Comparison of ENCODE assay signal across 16 mouse cellular contexts in genomic region chr3:36640787-36641186, GRCm38 (mm10). TPM values are rescaled to one million over a fixed set of nuclear protein-coding genes. Genes with fewer than 3 reads are reported as not detected.
DNase-seq lines count a peak whose midpoint lies in the region; TF ChIP-seq lines count a peak whose summit lies in the region.
"Had no signal": no experiment of that assay in that cellular context is flagged by ENCODE, and none has a peak within 500 bp of the region (broad histone marks: within the 10 kb centered on the region; RNA-seq: fewer than 3 reads in every experiment).

No protein-coding gene starts in this region.

- peak; percentile 20 for DNase-seq in embryo, embryonic 10 days (ENCODE audit: low spot score)
- no peak for DNase-seq in embryo, embryonic 11 days
- DNase-seq in layer of hippocampus, adult 2 months (ENCODE audit: low spot score in 2 of 2), result no peak
- no peak for DNase-seq in layer of hippocampus, adult 11-12 months (ENCODE audit: low spot score)
- DNase-seq in A20 (ENCODE audit: low read depth, low spot score), result peak; percentile 39
- DNase-seq in urinary bladder, adult 18-20 months (ENCODE audit: low spot score in 2 of 2), result no peak
- no peak for DNase-seq in cerebellum, adult 11 months
- DNase-seq: heart, adult 11 months; kidney, postnatal 14 days; lung, adult 18-20 months; right cerebral cortex, adult 18-20 months had no signal

- no peak for TF ChIP-seq POLR2A in bone marrow macrophage, adult 2 months (IDR thresholded peaks at IDR 0.05; ENCODE audit: borderline replicate concordance, low read depth, low read length)

- H3K4me3 ChIP-seq in layer of hippocampus, adult 2 months, result no peak overlapping the region
- H3K4me3 ChIP-seq in bone marrow macrophage, adult 2 months (ENCODE audit: insufficient read depth, low read length), result no peak overlapping the region
- H3K4me3 ChIP-seq: hindbrain, embryonic 10.5 days; midbrain, embryonic 10.5 days; stomach, embryonic 15.5 days had no signal

- no peaks in the 10 kb centered on the region for H3K4me1 ChIP-seq in bone marrow macrophage, adult 2 months (ENCODE audit: control insufficient read depth, insufficient read depth, low read length)
- H3K4me1 ChIP-seq: hindbrain, embryonic 10.5 days; midbrain, embryonic 10.5 days; stomach, embryonic 15.5 days had no signal

- peak; percentile 64 for TF ChIP-seq CTCF in layer of hippocampus, adult 2 months (conservative IDR thresholded peaks at IDR 0.05)
- TF ChIP-seq CTCF in bone marrow macrophage, adult 2 months (IDR thresholded peaks at IDR 0.05; ENCODE audit: low read depth, low read length), result 0 out of 2 replicates have a peak, but pooled peaks have one; percentile 24

- H3K27ac ChIP-seq in layer of hippocampus, adult 2 months, result no peak overlapping the region
- H3K27ac ChIP-seq in bone marrow macrophage, adult 2 months (ENCODE audit: insufficient read depth, low read depth, low read length), result no peak overlapping the region
- H3K27ac ChIP-seq: hindbrain, embryonic 10.5 days; midbrain, embryonic 10.5 days; stomach, embryonic 15.5 days had no signal

RNA-seq across cellular contexts. Expression of gene Bbs7, which starts 27.5 kb away (rescaled TPM):
- 10 to 100 TPM; 17.4 to 17.7 TPM for total RNA-seq in layer of hippocampus, adult 2 months (2021)
- polyA plus RNA-seq in bone marrow macrophage, adult 2 months (2012; ENCODE audit: insufficient read depth, insufficient read length, missing spikeins), result 7.2 and 10.3 TPM in 2 replicates

RNA-seq across cellular contexts. Expression of gene Trpc3, which starts 49.2 kb away (rescaled TPM):
- total RNA-seq in layer of hippocampus, adult 2 months (2021), result 1 to 10 TPM; 4.1 to 5.9 TPM
- not detected in 2 replicates for polyA plus RNA-seq in bone marrow macrophage, adult 2 months (2012; ENCODE audit: insufficient read depth, insufficient read length, missing spikeins)
- polyA plus RNA-seq: C2C12 had no signal

Comparison
In these comparisons a context has a peak if more than half of its experiments do, and no peak if none do; other contexts are left out.
1. DNase-seq: peak in embryo, embryonic 10 days (single experiment) and A20 (single experiment); none in embryo, embryonic 11 days (single experiment), layer of hippocampus, adult 2 months (0 of 2), layer of hippocampus, adult 11-12 months (single experiment), urinary bladder, adult 18-20 months (0 of 2) and cerebellum, adult 11 months (single experiment).